Mouse (Mus musculus) liver, adult 2 months (tissue): ENCODE data around the gene Cyp1a2. TPM values are rescaled to one million over a fixed set of nuclear protein-coding genes. Genes with fewer than 3 reads are reported as not detected.
A peak's percentile ranks its signal among the peaks of the same experiment; 100 is the strongest.

Experiments
- DNase-seq: peaks from one replicate; pipeline ENCODE4 v3.0.0-alpha.2; 2011; ENCODE audit warnings: low read depth, low spot score; ENCODE audit errors: extremely low read depth
- H3K27ac ChIP-seq: fragments of 200-500 bp; replicated peaks from 2 replicates; pipeline ENCODE4 v1.5.1; 2012; ENCODE audit warnings: low read depth, mild to moderate bottlenecking, control low read depth, inconsistent platforms, low read length; ENCODE audit not compliant: insufficient read depth
- H3K27me3 ChIP-seq: fragments of 200-500 bp; 2 replicates; pipeline ENCODE4 v1.6.1; 2012; ENCODE audit warnings: mild to moderate bottlenecking, moderate library complexity, low read length, inconsistent platforms; ENCODE audit not compliant: control insufficient read depth, insufficient read depth
- H3K36me3 ChIP-seq: fragments of 200-500 bp; 2 replicates; pipeline ENCODE4 v1.6.1; 2012; ENCODE audit warnings: low read length, inconsistent platforms; ENCODE audit not compliant: control insufficient read depth, insufficient read depth
- H3K4me1 ChIP-seq: fragments of 200-500 bp; 2 replicates; pipeline ENCODE4 v1.6.1; 2011; ENCODE audit warnings: low read length; ENCODE audit not compliant: control insufficient read depth, insufficient read depth
- H3K4me3 ChIP-seq: fragments of 200-500 bp; 2 replicates; pipeline ENCODE4 v1.5.1; 2011; ENCODE audit warnings: low read depth, mild to moderate bottlenecking, control low read depth, low read length, moderate library complexity; ENCODE audit not compliant: insufficient read depth
- H3K79me2 ChIP-seq: fragments of 200-500 bp; 2 replicates; pipeline ENCODE4 v1.6.1; 2012; ENCODE audit warnings: inconsistent platforms, mild to moderate bottlenecking, low read length, moderate library complexity; ENCODE audit not compliant: control insufficient read depth, insufficient read depth
- H3K9ac ChIP-seq: fragments of 200-500 bp; 2 replicates; pipeline ENCODE4 v1.6.1; 2012; ENCODE audit warnings: low read depth, mild to moderate bottlenecking, control low read depth, inconsistent platforms, low read length
- CTCF ChIP-seq: fragments of 200-500 bp; IDR thresholded peaks from 2 replicates; pipeline ENCODE4 v1.5.1; 2011; ENCODE audit warnings: low read depth, low read length, control low read depth
- POLR2A ChIP-seq: fragments of 200-500 bp; IDR thresholded peaks from 2 replicates; pipeline ENCODE4 v1.6.1; 2011; ENCODE audit warnings: low read length, control low read depth; ENCODE audit not compliant: insufficient read depth; ENCODE audit errors: extremely low read depth
- WGBS: fragments of 180-500 bp; shearing (Covaris S2); methylation state at CpG from one replicate; pipeline ENCODE4 v1.1.7; 2018; 5-methylcytosine and 5-hydroxymethylcytosine counted together
- polyA plus RNA-seq: library from polyadenylated mRNA; depleted of rRNA; stranded (reverse); fragments of >200 nt; gene quantifications from 2 replicates; pipeline ENCODE4 v1.2.3, GENCODE M21; 2012
- total RNA-seq: library from RNA; depleted of rRNA; stranded (reverse); fragments of >200 nt; gene quantifications from 2 replicates; pipeline ENCODE4 v1.2.3, GENCODE M21; 2014

Gene Cyp1a2
- total and polyA plus RNA-seq, 2 experiments, result 621 to 954 TPM

- no peak for TF ChIP-seq POLR2A
- no peak for TF ChIP-seq CTCF
- H3K4me3 ChIP-seq, result no peak overlapping the region
- no peaks in the 10 kb centered on the region for H3K36me3 ChIP-seq
- no peak for DNase-seq
- no peaks in the 10 kb centered on the region for H3K27me3 ChIP-seq
- peak overlapping the region; percentile 27; the same call in 1 of the 2 replicates for H3K27ac ChIP-seq
- peaks cover 25% of the 10 kb centered on the region for H3K4me1 ChIP-seq
- H3K79me2 ChIP-seq, result no peaks in the 10 kb centered on the region
- 70% methylated on average over 6 of the region's 6 CpGs for WGBS
- H3K9ac ChIP-seq, result no peak overlapping the region
Measured at GRCm38 (mm10) chr9:57650786-57651311, 32.7 kb downstream of the Cyp1a2 start.

GRCm38 (mm10) chr9:57650130-57650785 is 33.2 kb downstream of the Cyp1a2 start:
- H3K27me3 ChIP-seq, result no peaks in the 10 kb centered on the region
- H3K79me2 ChIP-seq, result no peaks in the 10 kb centered on the region
- 93% methylated on average over 6 of the region's 6 CpGs for WGBS
- peak overlapping the region; percentile 18 for H3K27ac ChIP-seq
- H3K36me3 ChIP-seq, result no peaks in the 10 kb centered on the region
- peaks cover 26% of the 10 kb centered on the region for H3K4me1 ChIP-seq
- no peak overlapping the region for H3K9ac ChIP-seq
- DNase-seq, result no peak
- no peak for TF ChIP-seq POLR2A
- TF ChIP-seq CTCF, result no peak
- H3K4me3 ChIP-seq, result no peak overlapping the region

GRCm38 (mm10) chr9:57647286-57648108 is 36.0 kb downstream of the Cyp1a2 start:
- 32% methylated on average over 4 of the region's 4 CpGs for WGBS
- Histone ChIP-seq H3K4me1 (peaks cover 41% of the 10 kb centered on the region), H3K27me3 (no peaks in the 10 kb centered on the region), H3K36me3 (no peaks in the 10 kb centered on the region), H3K4me3 (no peak overlapping the region), H3K79me2 (peaks cover 20% of the 10 kb centered on the region), H3K27ac (peak overlapping the region; percentile 98), H3K9ac (peak overlapping the region; percentile 70)
- DNase-seq, result no peak
- TF ChIP-seq POLR2A (no peak), CTCF (no peak)

GRCm38 (mm10) chr9:57646551-57647103 is 36.9 kb downstream of the Cyp1a2 start:
- no peaks in the 10 kb centered on the region for H3K27me3 ChIP-seq
- H3K27ac ChIP-seq, result peak overlapping the region; percentile 98
- no peaks in the 10 kb centered on the region for H3K36me3 ChIP-seq
- TF ChIP-seq CTCF (no peak), POLR2A (0 out of 2 replicates have a peak, but pooled peaks have one; percentile 7)
- peaks cover 44% of the 10 kb centered on the region for H3K4me1 ChIP-seq
- peak overlapping the region; percentile 70 for H3K9ac ChIP-seq
- WGBS, result 35% methylated on average over 12 of the region's 12 CpGs
- H3K4me3 ChIP-seq, result peak overlapping the region; percentile 24
- DNase-seq, result peak; percentile 92
- H3K79me2 ChIP-seq, result peaks cover 27% of the 10 kb centered on the region

GRCm38 (mm10) chr9:57644944-57645893 is 38.3 kb downstream of the Cyp1a2 start:
- H3K4me3 ChIP-seq, result peak overlapping the region; percentile 96
- TF ChIP-seq CTCF, result peak; percentile 87
- TF ChIP-seq POLR2A, result peak; percentile 82
- no peaks in the 10 kb centered on the region for H3K36me3 ChIP-seq
- H3K27ac ChIP-seq, result peak overlapping the region; percentile 94
- peaks cover 56% of the 10 kb centered on the region for H3K4me1 ChIP-seq
- under 1% methylated on average over 83 of the region's 85 CpGs for WGBS
- peak overlapping the region; percentile 100 for H3K9ac ChIP-seq
- peak; percentile 68 for DNase-seq
- no peaks in the 10 kb centered on the region for H3K27me3 ChIP-seq
- peaks cover 41% of the 10 kb centered on the region for H3K79me2 ChIP-seq
